Mouse (Mus musculus) kidney, embryonic 14.5 days (tissue): ENCODE results near the gene Olfr665. TPM values are rescaled to one million over a fixed set of nuclear protein-coding genes. Genes with fewer than 3 reads are reported as not detected.
"Not testable (repeated sequence)": the region's sequence is repeated elsewhere in the genome, so short reads cannot be mapped to it uniquely, and the experiment has no call there.

Experiments used
- ATAC-seq: fragments of 200-750 bp; cut with Nextera tagmentation; 2 replicates; pipeline ENCODE4 v1.8.0; 2017; ENCODE audit warnings: moderate number of reproducible peaks, mild to moderate bottlenecking, moderate TSS enrichment, moderate library complexity; ENCODE audit not compliant: low FRiP score, low TSS enrichment
- H3K27ac ChIP-seq: fragments of 300-500 bp; sonication (generic); 2 replicates; pipeline ENCODE4 v1.5.1; 2014; ENCODE audit warnings: low read depth, mild to moderate bottlenecking, low read length, moderate library complexity, mixed read lengths
- H3K27me3 ChIP-seq: fragments of 300-500 bp; sonication (generic); 2 replicates; pipeline ENCODE4 v1.6.1; 2014; ENCODE audit warnings: mild to moderate bottlenecking, low read length; ENCODE audit not compliant: control insufficient read depth, insufficient read depth
- H3K36me3 ChIP-seq: fragments of 300-500 bp; sonication (generic); 2 replicates; pipeline ENCODE4 v1.6.1; 2014; ENCODE audit warnings: low read length, mixed read lengths; ENCODE audit not compliant: control insufficient read depth, insufficient read depth
- H3K4me1 ChIP-seq: fragments of 300-500 bp; sonication (generic); 2 replicates; pipeline ENCODE4 v1.6.1; 2014; ENCODE audit warnings: low read length, mixed read lengths; ENCODE audit not compliant: control insufficient read depth, insufficient read depth
- H3K4me2 ChIP-seq: fragments of 300-500 bp; sonication (generic); replicated peaks from 2 replicates; pipeline ENCODE4 v1.6.1; 2014; ENCODE audit warnings: low read depth, mild to moderate bottlenecking, low read length
- H3K4me3 ChIP-seq: fragments of 300-500 bp; sonication (generic); 2 replicates; pipeline ENCODE4 v1.5.1; 2014; ENCODE audit warnings: mild to moderate bottlenecking, low read length
- H3K9ac ChIP-seq: fragments of 300-500 bp; sonication (generic); 2 replicates; pipeline ENCODE4 v1.6.1; 2014; ENCODE audit warnings: low read depth, mild to moderate bottlenecking, low read length, moderate library complexity
- H3K9me3 ChIP-seq: fragments of 300-500 bp; sonication (generic); 2 replicates; pipeline ENCODE4 v1.6.1; 2016; ENCODE audit warnings: low read length; ENCODE audit not compliant: control insufficient read depth
- WGBS: fragments of 180-500 bp; shearing (Covaris S2); extraction: QIAGEN DNeasy Blood & Tissue Kit; methylation state at CpG from one replicate; pipeline ENCODE4 v1.1.7; 2014; 5-methylcytosine and 5-hydroxymethylcytosine counted together
- polyA plus RNA-seq: library from polyadenylated mRNA; unstranded; fragments of >200 nt; fragmentation: Nextera tagmentation; extraction: Ambion mirVana; gene quantifications from 2 replicates; pipeline ENCODE4 v1.2.1, GENCODE M21; 2014

The Olfr665 gene
- polyA plus RNA-seq: not detected in 2 replicates

GRCm38 (mm10) chr7:104877731-104878130 is at the start of gene Olfr665:
Gene Olfr665, plus strand, starts transcription at chr7:104878031.
- no peak within 1 kb of the TSS for H3K4me2 ChIP-seq
- H3K27ac ChIP-seq: no peak within 1 kb of the TSS
- H3K27me3 ChIP-seq: no peaks in the 10 kb centered on the region
- ATAC-seq: no peak
- no peaks in the 10 kb centered on the region for H3K9me3 ChIP-seq
- H3K4me3 ChIP-seq: no peak within 1 kb of the TSS
- WGBS: 55% methylated on average over 1 of the region's 1 CpGs
- H3K36me3 ChIP-seq: no peaks in the 10 kb centered on the region
- no peaks in the 10 kb centered on the region for H3K4me1 ChIP-seq
- no peak within 1 kb of the TSS for H3K9ac ChIP-seq

- 60% methylated on average over 1 of the region's 1 CpGs for WGBS
- H3K4me3 ChIP-seq: no peak within 1 kb of the TSS
- H3K9me3 ChIP-seq: no peaks in the 10 kb centered on the region
- no peaks in the 10 kb centered on the region for H3K36me3 ChIP-seq
- H3K27ac ChIP-seq: no peak within 1 kb of the TSS
- H3K9ac ChIP-seq: no peak within 1 kb of the TSS
- no peaks in the 10 kb centered on the region for H3K4me1 ChIP-seq
- H3K27me3 ChIP-seq: no peaks in the 10 kb centered on the region
- H3K4me2 ChIP-seq: no peak within 1 kb of the TSS
- no peak for ATAC-seq
These were observed 35.3 kb upstream of the Olfr665 start, which contains the start of gene Usp17lb for GRCm38 (mm10) chr7:104842503-104842902. Gene Usp17lb, minus strand, starts transcription at chr7:104842603.

GRCm38 (mm10) chr7:104843731-104844287 is 34.0 kb upstream of the Olfr665 start:
- 86% methylated on average over 1 of the region's 1 CpGs for WGBS

GRCm38 (mm10) chr7:104851546-104851945 is 26.3 kb upstream of the Olfr665 start:
- H3K4me1 ChIP-seq, H3K36me3 ChIP-seq, H3K4me3 ChIP-seq, H3K4me2 ChIP-seq, H3K27ac ChIP-seq, ATAC-seq, H3K27me3 ChIP-seq, H3K9ac ChIP-seq, H3K9me3 ChIP-seq: not testable (repeated sequence)
- WGBS: 85% methylated on average over 2 of the region's 2 CpGs

More at GRCm38 (mm10) chr7:104843731-104844287, 34.0 kb upstream of the Olfr665 start:
- H3K9ac ChIP-seq: no peak overlapping the region
- H3K9me3 ChIP-seq: no peaks in the 10 kb centered on the region
- no peaks in the 10 kb centered on the region for H3K4me1 ChIP-seq
- no peak for ATAC-seq
- no peak overlapping the region for H3K27ac ChIP-seq
- H3K36me3 ChIP-seq: no peaks in the 10 kb centered on the region
- H3K4me3 ChIP-seq: no peak overlapping the region
- no peaks in the 10 kb centered on the region for H3K27me3 ChIP-seq
- H3K4me2 ChIP-seq: no peak overlapping the region

- 86% methylated on average over 3 of the region's 3 CpGs for WGBS
- no peak for ATAC-seq
- H3K36me3 ChIP-seq: no peaks in the 10 kb centered on the region
- H3K4me2 ChIP-seq: no peak overlapping the region
- no peaks in the 10 kb centered on the region for H3K4me1 ChIP-seq
- no peaks in the 10 kb centered on the region for H3K27me3 ChIP-seq
- no peak overlapping the region for H3K9ac ChIP-seq
- H3K27ac ChIP-seq: no peak overlapping the region
- H3K4me3 ChIP-seq: no peak overlapping the region
- no peaks in the 10 kb centered on the region for H3K9me3 ChIP-seq
These were observed 22.5 kb upstream of the Olfr665 start for GRCm38 (mm10) chr7:104855248-104855750.

- not testable (repeated sequence) for H3K4me2 ChIP-seq, H3K4me3 ChIP-seq, H3K36me3 ChIP-seq, H3K9ac ChIP-seq, ATAC-seq, H3K9me3 ChIP-seq, H3K27ac ChIP-seq, H3K27me3 ChIP-seq, H3K4me1 ChIP-seq
- WGBS: 77% methylated on average over 2 of the region's 2 CpGs
These were observed 21.1 kb upstream of the Olfr665 start, which contains the start of gene Usp17la for GRCm38 (mm10) chr7:104856709-104857108. Gene Usp17la, plus strand, starts transcription at chr7:104857009.

GRCm38 (mm10) chr7:104857683-104858082 is 20.1 kb upstream of the Olfr665 start:
- H3K9me3 ChIP-seq: no peaks in the 10 kb centered on the region
- 55% methylated on average over 1 of the region's 1 CpGs for WGBS
- H3K4me1 ChIP-seq: no peaks in the 10 kb centered on the region
- H3K4me3 ChIP-seq: no peak overlapping the region
- H3K36me3 ChIP-seq: no peaks in the 10 kb centered on the region
- no peak for ATAC-seq
- H3K27me3 ChIP-seq: no peaks in the 10 kb centered on the region
- no peak overlapping the region for H3K27ac ChIP-seq
- H3K4me2 ChIP-seq: no peak overlapping the region
- no peak overlapping the region for H3K9ac ChIP-seq

GRCm38 (mm10) chr7:104861381-104861780 is 16.4 kb upstream of the Olfr665 start:
- no peaks in the 10 kb centered on the region for H3K4me1 ChIP-seq
- no peaks in the 10 kb centered on the region for H3K9me3 ChIP-seq
- WGBS: 82% methylated on average over 3 of the region's 3 CpGs
- ATAC-seq: no peak
- H3K4me3 ChIP-seq: no peak overlapping the region
- no peaks in the 10 kb centered on the region for H3K27me3 ChIP-seq
- H3K36me3 ChIP-seq: no peaks in the 10 kb centered on the region
- no peak overlapping the region for H3K9ac ChIP-seq
- H3K4me2 ChIP-seq: no peak overlapping the region
- no peak overlapping the region for H3K27ac ChIP-seq

- H3K9me3 ChIP-seq: no peaks in the 10 kb centered on the region
- no peaks in the 10 kb centered on the region for H3K27me3 ChIP-seq
- H3K36me3 ChIP-seq: no peaks in the 10 kb centered on the region
- no peak within 1 kb of the TSS for H3K27ac ChIP-seq
- no peak within 1 kb of the TSS for H3K9ac ChIP-seq
- no peak within 1 kb of the TSS for H3K4me3 ChIP-seq
- WGBS: 92% methylated on average over 2 of the region's 2 CpGs
- no peak within 1 kb of the TSS for H3K4me2 ChIP-seq
- ATAC-seq: no peak
- no peaks in the 10 kb centered on the region for H3K4me1 ChIP-seq
These were observed 18.0 kb downstream of the Olfr665 start, which contains the start of gene Olfr666 for GRCm38 (mm10) chr7:104895852-104896251. Gene Olfr666, minus strand, starts transcription at chr7:104895952.
